Mouse (Mus musculus) myocyte (in vitro differentiated cells): ENCODE measurements around the gene AV320801.
"Not testable (repeated sequence)": the region's sequence is repeated elsewhere in the genome, so short reads cannot be mapped to it uniquely, and the experiment has no call there.

ENCODE experiments used
- E2F4 ChIP-seq: IDR thresholded peaks from one replicate; pipeline ENCODE4 v1.6.1; 2011; ENCODE audit warnings: mild to moderate bottlenecking, control low read depth, moderate library complexity; ENCODE audit not compliant: insufficient read depth
- MAX ChIP-seq: IDR thresholded peaks from one replicate; pipeline ENCODE4 v1.6.1; 2011; ENCODE audit warnings: low read depth, mild to moderate bottlenecking, control low read depth
- MYOD1 ChIP-seq, 3 experiments: IDR thresholded peaks; one replicate each; pipeline ENCODE4 v1.6.1; 2011; ENCODE audit warnings: control low read depth in 2 of 3, low read depth in 2 of 3, mild to moderate bottlenecking in 2 of 3, moderate library complexity in 1 of 3; ENCODE audit not compliant: insufficient read length in 2 of 3, control insufficient read depth in 1 of 3
- POLR2A ChIP-seq: IDR thresholded peaks from one replicate; pipeline ENCODE4 v1.6.1; 2011; ENCODE audit warnings: low read depth, mild to moderate bottlenecking, control low read depth, moderate library complexity; ENCODE audit not compliant: insufficient read length
- REST ChIP-seq: IDR thresholded peaks from one replicate; pipeline ENCODE4 v1.6.1; 2011; ENCODE audit warnings: mild to moderate bottlenecking, control low read depth, moderate library complexity; ENCODE audit not compliant: insufficient read depth, insufficient read length
- TCF12 ChIP-seq: IDR thresholded peaks from one replicate; pipeline ENCODE4 v1.6.1; 2011; ENCODE audit warnings: mild to moderate bottlenecking, control low read depth; ENCODE audit not compliant: poor library complexity, insufficient read depth, severe bottlenecking

DNA sequence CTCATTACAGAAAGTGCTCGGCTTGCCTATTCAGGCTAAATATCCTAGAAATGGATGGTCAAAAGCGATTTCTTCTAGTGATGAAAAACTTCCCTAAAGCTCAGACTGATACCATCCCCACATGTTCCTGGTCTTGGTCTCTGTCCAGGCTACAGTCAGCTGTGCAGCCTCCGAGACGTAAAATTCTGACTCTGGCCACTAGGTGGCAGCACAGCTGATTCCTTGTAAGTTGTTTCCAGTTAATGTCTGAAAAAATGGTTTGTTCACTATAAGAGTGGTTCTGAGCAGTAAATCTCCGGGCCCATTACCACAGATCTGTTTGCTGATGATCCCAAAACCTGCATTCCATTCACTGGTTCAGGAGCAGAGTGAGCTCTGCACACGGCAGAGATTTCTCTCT, 12.5 kb upstream of the AV320801 start:
- not testable (repeated sequence) for TF ChIP-seq E2F4; POLR2A; MYOD1 (IDR thresholded peaks at IDR 0.05; ENCODE audit: control insufficient read depth in 1 of 3, insufficient read length in 2 of 3, low read depth in 2 of 3); MAX; REST; TCF12
